Mouse (Mus musculus) CH12.LX (cell line): Measurements from ENCODE around the gene Gm49321.

ENCODE experiments used
- CTCF ChIP-seq, 2 experiments: IDR thresholded peaks in 1 of 2; conservative IDR thresholded peaks in 1 of 2; 2 replicates each; pipeline ENCODE4 v1.5.1; 2011 to 2012; ENCODE audit warnings: low read depth in 2 of 2, low read length in 2 of 2, improper control_type of control experiment in 1 of 2, inconsistent platforms in 1 of 2, mild to moderate bottlenecking in 1 of 2, moderate library complexity in 1 of 2
- EP300 ChIP-seq: IDR thresholded peaks from 2 replicates; pipeline ENCODE4 v1.6.1; 2011; ENCODE audit warnings: low read length, improper control_type of control experiment
- GABPA ChIP-seq: IDR thresholded peaks from 2 replicates; pipeline ENCODE4 v1.6.1; 2012; ENCODE audit warnings: low read depth, low read length, improper control_type of control experiment, inconsistent platforms; ENCODE audit not compliant: insufficient replicate concordance
- HCFC1 ChIP-seq: IDR thresholded peaks from 2 replicates; pipeline ENCODE4 v1.6.1; 2012; ENCODE audit warnings: low read depth, mild to moderate bottlenecking, inconsistent platforms, low read length, improper control_type of control experiment
- IRF4 ChIP-seq: IDR thresholded peaks from 2 replicates; pipeline ENCODE4 v1.6.1; 2014; ENCODE audit warnings: low read depth, mild to moderate bottlenecking, inconsistent platforms, low read length, improper control_type of control experiment
- KAT2A ChIP-seq: IDR thresholded peaks from 2 replicates; pipeline ENCODE4 v1.6.1; 2012; ENCODE audit warnings: low read length, improper control_type of control experiment, inconsistent platforms; ENCODE audit not compliant: insufficient replicate concordance
- MAFK ChIP-seq: IDR thresholded peaks from 2 replicates; pipeline ENCODE4 v1.6.1; 2011; ENCODE audit warnings: low read length, improper control_type of control experiment; ENCODE audit not compliant: insufficient replicate concordance
- POLR2A ChIP-seq: IDR thresholded peaks from 2 replicates; pipeline ENCODE4 v1.6.1; 2011; ENCODE audit warnings: low read depth, mild to moderate bottlenecking, improper control_type of control experiment, low read length
- RCOR1 ChIP-seq: conservative IDR thresholded peaks from 2 replicates; pipeline ENCODE4 v1.6.1; 2012; ENCODE audit warnings: low read depth, mild to moderate bottlenecking, inconsistent platforms, low read length, improper control_type of control experiment
- TBP ChIP-seq: conservative IDR thresholded peaks from 2 replicates; pipeline ENCODE4 v1.6.1; 2011; ENCODE audit warnings: low read depth, low read length, improper control_type of control experiment
- USF1 ChIP-seq: IDR thresholded peaks from 2 replicates; pipeline ENCODE4 v1.6.1; 2014; ENCODE audit warnings: low read depth, mild to moderate bottlenecking, inconsistent platforms, low read length, improper control_type of control experiment
- USF2 ChIP-seq: conservative IDR thresholded peaks from 2 replicates; pipeline ENCODE4 v1.6.1; 2011; ENCODE audit warnings: low read depth, low read length, improper control_type of control experiment

DNA sequence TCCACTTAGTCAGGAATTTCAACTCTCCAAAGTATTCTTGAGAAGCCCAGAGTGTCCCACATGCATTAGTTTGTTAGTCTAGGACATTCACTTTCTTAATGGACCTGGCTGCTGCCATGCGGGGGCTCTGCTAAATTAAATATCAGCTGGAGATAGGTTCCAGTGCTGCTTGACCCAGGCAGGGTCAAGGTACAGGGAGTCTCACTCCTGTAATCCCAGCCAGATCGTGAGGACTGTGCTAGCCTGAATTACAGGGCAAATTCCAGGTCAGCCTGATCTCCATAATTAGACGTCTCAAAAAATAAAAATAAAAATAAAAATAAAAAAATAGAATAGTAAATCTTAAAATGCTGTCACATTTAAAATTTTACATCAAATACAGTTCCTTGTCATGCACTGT, 44.8 kb upstream of the Gm49321 start:
- TF ChIP-seq RCOR1 (no peak), USF2 (no peak), USF1 (no peak), GABPA (no peak), TBP (no peak), CTCF (conservative IDR thresholded peaks at IDR 0.05 in 1 of 2, IDR thresholded peaks at IDR 0.05 in 1 of 2; ENCODE audit: low read depth in 2 of 2, low read length in 2 of 2) (no peak), MAFK (no peak), HCFC1 (no peak), EP300 (no peak), POLR2A (no peak), KAT2A (no peak), IRF4 (no peak)
